Mouse (Mus musculus) megakaryocyte, embryonic 14.5 days (primary cell): ENCODE data around the gene Dck.

Experiments
- FLI1 ChIP-seq: IDR thresholded peaks from 2 replicates; pipeline ENCODE4 v1.6.1; 2012; ENCODE audit warnings: low read length, inconsistent platforms, mixed read lengths
- GATA1 ChIP-seq: IDR thresholded peaks from 3 replicates; pipeline ENCODE4 v1.6.1; 2012; ENCODE audit warnings: mixed read lengths, low read length, inconsistent platforms, borderline replicate concordance

GRCm38 (mm10) chr5:88768201-88768600, 3.4 kb downstream of the Dck start:
- TF ChIP-seq GATA1 (no peak), FLI1 (no peak)
